Mouse (Mus musculus): Measurements from ENCODE around the gene Irf6.

GRCm38 (mm10) chr1:193216000-193216399 lies 63.1 kb downstream of the Irf6 start:
- TF ChIP-seq CTCF (IDR thresholded peaks at IDR 0.05; ENCODE audit: control insufficient read depth, insufficient read depth, insufficient read length) (no peak), MYOD1 (IDR thresholded peaks at IDR 0.05; ENCODE audit: control insufficient read depth, insufficient read length, low read depth) (peak; percentile 44), USF1 (IDR thresholded peaks at IDR 0.05; ENCODE audit: low read depth) (no peak)

Measured in C2C12 (cell line).